Mouse (Mus musculus): ENCODE data around the gene Psma1.

GRCm38 (mm10) chr7:114309020-114309419 lies 33.1 kb upstream of the Psma1 start:
- TF ChIP-seq CTCF (IDR thresholded peaks at IDR 0.05; ENCODE audit: borderline replicate concordance, extremely low read depth, insufficient read depth, insufficient read length) (no peak), POLR2A (IDR thresholded peaks at IDR 0.05; ENCODE audit: borderline replicate concordance, extremely low read depth, insufficient read depth, insufficient read length, poor library complexity, severe bottlenecking) (no peak)
